Mouse (Mus musculus): Measurements from ENCODE around the gene Acot4.
"Not testable (repeated sequence)": the region's sequence is repeated elsewhere in the genome, so short reads cannot be mapped to it uniquely, and the experiment has no call there.

Acot4 gene

GRCm38 (mm10) chr12:84038241-84038640 lies at the start of gene Acot4:
TSS of gene Acot4 (plus strand) at chr12:84038379.
- peak in 1 of 2 experiments; percentile 12 for DNase-seq (ENCODE audit: low read depth in 1 of 2, low spot score in 2 of 2)

DNA sequence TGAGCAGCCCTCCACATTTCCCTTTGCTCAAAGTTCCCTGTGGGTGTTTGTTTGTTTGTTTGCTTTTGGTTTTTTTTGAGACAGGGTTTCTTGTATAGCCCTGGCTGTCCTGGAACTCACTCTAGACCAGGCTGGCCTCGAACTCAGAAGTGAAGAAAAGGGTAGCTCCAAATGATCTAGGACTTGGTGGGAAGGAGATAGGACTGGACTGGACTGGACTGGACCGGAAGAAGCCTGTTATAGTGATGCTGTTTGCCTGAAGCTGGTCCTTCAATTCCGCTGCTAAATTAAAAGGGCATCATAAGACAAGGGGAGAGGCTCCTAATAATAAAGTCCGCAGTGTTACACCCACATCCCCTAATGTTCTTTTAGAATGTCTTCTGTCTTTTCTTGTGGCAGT lies 49.7 kb upstream of the Acot4 start:
- no peak for DNase-seq (ENCODE audit: low read depth in 1 of 2, low spot score in 2 of 2)

- DNase-seq (ENCODE audit: low read depth in 1 of 2, low spot score in 2 of 2), result no peak
These were observed 48.8 kb upstream of the Acot4 start for GRCm38 (mm10) chr12:83989378-83989777.

DNA sequence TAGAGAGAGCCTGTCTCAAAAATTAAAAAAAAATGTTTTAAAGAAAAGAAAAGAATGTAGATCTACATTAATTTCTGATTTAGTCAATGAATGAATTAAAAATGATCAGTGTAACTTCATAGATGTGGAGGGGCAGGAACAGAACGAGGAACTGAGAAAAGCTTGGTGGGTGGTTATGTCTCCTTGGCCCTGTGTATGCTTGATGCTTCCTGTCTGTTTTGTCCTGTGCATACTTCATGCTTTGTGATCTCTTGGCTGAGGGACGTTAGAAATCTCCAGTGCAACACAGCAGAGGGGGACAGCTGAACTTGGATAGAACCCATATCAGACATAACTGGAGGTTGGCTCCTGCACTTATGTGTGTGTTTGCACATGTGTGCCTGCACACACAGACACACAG lies 41.0 kb upstream of the Acot4 start:
- DNase-seq (ENCODE audit: low read depth in 1 of 2, low spot score in 2 of 2), result no peak

- no peak for DNase-seq (ENCODE audit: low read depth in 1 of 2, low spot score in 2 of 2)
These were observed 39.7 kb upstream of the Acot4 start for GRCm38 (mm10) chr12:83998341-83999107.

- DNase-seq (ENCODE audit: low read depth in 1 of 2, low spot score in 2 of 2), result not testable (repeated sequence)
These were observed 38.9 kb upstream of the Acot4 start for GRCm38 (mm10) chr12:83999237-83999636.

DNA sequence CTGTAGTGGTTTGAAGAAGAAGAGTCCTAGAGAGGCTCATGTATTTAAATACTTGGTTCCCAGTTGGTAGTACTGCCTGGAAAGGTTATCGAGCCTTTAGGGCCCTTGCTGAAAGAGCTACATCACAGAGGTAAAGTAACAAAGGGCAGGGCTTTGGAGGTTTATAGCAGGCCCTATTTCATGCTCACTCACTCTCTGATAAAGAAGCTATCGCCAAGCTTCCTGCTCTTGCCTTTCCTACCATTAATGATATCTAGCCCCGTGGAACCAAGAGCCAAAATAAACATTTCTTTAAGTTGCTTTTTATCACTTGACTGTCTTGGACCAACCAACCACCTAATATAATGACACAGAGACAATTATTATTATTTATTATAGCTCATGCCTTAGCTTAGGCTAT lies 37.8 kb upstream of the Acot4 start:
- no peak for DNase-seq (ENCODE audit: low read depth in 1 of 2, low spot score in 2 of 2)

DNA sequence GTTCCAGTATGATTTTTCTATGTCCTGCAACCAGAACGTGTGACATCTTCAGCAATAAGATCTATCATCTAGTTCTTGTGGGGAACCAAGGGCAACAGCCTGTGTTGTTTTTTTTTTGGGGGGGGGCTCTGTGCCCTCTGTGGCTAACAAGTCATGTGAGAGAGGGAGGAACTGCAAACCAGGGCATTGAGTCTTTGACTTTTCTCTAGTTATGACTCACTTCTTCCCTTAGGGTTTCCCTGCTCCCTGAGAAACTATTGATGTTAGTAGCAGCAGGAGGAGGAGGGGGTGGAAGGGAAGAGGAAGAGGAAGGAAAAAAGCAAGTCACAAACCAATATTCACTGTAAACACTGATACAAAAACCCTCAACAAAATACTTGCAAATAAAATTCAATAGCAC lies 34.3 kb upstream of the Acot4 start:
- no peak for DNase-seq (ENCODE audit: low read depth in 1 of 2, low spot score in 2 of 2)

GRCm38 (mm10) chr12:84008251-84008650 lies 29.9 kb upstream of the Acot4 start:
- DNase-seq (ENCODE audit: low read depth in 1 of 2, low spot score in 2 of 2), result no peak

GRCm38 (mm10) chr12:84008729-84009128 lies 29.4 kb upstream of the Acot4 start:
- no peak for DNase-seq (ENCODE audit: low read depth in 1 of 2, low spot score in 2 of 2)

DNA sequence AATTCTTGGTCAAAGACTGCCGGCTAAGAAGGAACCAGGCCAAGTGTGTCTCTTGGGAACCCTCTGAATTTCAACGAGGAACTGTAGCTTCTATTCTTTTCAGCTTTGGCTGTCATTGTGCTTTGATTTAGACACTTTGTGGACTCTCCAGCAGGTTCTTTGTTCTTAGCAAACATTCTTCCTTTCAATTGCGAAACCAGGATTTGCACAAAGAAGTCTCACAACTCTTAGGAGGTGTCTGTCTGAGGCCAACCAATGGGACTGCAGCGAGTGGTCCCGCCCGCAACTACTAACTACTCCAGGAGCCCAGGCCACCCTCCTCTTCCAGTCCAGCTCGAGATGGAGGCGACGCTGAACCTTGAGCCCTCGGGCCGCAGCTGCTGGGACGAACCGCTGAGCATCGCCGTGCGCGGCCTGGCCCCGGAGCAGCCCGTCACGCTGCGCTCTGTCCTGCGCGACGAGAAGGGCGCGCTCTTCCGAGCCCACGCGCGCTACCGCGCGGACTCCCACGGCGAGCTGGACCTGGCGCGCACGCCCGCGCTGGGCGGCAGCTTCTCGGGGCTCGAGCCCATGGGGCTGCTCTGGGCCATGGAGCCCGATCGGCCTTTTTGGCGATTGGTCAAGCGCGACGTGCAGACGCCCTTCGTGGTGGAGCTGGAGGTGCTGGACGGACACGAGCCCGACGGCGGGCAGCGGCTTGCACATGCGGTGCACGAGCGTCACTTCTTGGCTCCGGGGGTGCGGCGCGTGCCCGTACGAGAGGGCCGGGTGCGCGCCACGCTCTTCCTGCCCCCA lies 28.8 kb upstream of the Acot4 start, which contains the start of gene Acot1:
Gene Acot1 (plus strand): TSS at position 320 of the 795 bp plus-strand sequence.
- peak; percentile 8 to 9 for DNase-seq (ENCODE audit: low read depth in 1 of 2, low spot score in 2 of 2)

DNA sequence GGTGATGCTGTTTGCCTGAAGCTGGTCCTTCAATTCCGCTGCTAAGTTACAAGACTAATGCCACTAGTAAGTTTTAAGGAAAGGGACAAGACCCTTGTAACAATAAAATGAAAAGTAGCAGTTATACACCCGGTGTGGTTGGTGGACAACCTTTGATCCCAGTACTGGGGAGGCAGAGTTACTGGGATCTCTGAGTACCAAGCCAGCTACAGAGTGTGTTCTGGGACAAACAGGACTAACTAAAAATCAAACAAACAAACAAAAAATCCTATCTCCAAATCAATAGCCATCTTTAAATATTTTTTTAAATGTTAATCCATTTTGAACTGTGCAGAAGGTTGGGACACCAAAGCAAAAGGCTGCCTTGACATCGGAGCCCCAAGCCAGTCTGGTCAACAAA lies 28.0 kb upstream of the Acot4 start:
- no peak for DNase-seq (ENCODE audit: low read depth in 1 of 2, low spot score in 2 of 2)

DNA sequence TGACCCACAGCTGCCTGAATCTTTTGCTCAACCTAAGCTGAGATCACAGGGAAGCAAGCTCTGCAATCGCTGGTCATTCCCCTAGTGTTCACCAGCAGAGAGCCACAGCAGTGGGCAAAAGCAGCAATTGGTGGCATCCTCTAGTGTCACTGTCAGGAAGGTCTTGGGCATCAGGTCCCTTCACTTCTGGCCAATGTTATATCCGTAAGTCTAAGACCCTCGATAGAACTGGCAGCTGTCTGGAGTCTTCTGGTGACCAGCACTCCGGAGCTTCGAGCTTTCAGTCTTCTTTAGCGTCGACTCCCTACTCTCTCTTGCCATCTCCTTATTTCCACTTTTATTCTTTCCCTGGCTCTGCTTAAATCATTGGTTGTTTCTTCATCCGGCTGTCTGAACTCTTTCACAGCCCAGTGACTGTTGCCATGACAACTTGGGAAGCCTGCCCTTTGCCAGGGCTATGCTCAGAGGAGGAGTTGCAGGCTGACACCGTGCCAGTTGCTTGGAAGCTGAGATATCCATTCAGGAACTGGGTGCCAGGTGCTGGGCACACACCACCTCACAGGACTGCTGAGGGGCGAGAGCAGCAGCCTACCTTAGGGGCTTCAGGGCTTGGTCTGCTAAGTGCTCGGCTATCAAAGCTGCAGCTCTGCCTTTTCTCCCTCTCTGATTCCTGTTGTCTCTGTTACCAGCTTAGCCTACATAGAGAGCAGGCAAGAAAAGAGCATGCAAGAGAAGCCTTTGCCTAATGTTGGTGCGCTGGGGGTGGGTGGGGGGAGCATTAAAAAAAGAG lies 26.7 kb upstream of the Acot4 start:
- DNase-seq (ENCODE audit: low read depth in 1 of 2, low spot score in 2 of 2), result no peak

- no peak for DNase-seq (ENCODE audit: low read depth in 1 of 2, low spot score in 2 of 2)
These were observed 25.0 kb upstream of the Acot4 start for GRCm38 (mm10) chr12:84013130-84013529.

- no peak for DNase-seq (ENCODE audit: low read depth in 1 of 2, low spot score in 2 of 2)
These were observed 24.5 kb upstream of the Acot4 start for GRCm38 (mm10) chr12:84013701-84014100.

GRCm38 (mm10) chr12:84020528-84020927 lies 17.7 kb upstream of the Acot4 start:
- peak in 1 of 2 experiments; percentile 18 for DNase-seq (ENCODE audit: low read depth in 1 of 2, low spot score in 2 of 2)

- not testable (repeated sequence) for DNase-seq (ENCODE audit: low read depth in 1 of 2, low spot score in 2 of 2)
These were observed 15.9 kb upstream of the Acot4 start for GRCm38 (mm10) chr12:84022266-84022665.

GRCm38 (mm10) chr12:84023052-84023745 lies 15.0 kb upstream of the Acot4 start:
- no peak for DNase-seq (ENCODE audit: low read depth in 1 of 2, low spot score in 2 of 2)

DNA sequence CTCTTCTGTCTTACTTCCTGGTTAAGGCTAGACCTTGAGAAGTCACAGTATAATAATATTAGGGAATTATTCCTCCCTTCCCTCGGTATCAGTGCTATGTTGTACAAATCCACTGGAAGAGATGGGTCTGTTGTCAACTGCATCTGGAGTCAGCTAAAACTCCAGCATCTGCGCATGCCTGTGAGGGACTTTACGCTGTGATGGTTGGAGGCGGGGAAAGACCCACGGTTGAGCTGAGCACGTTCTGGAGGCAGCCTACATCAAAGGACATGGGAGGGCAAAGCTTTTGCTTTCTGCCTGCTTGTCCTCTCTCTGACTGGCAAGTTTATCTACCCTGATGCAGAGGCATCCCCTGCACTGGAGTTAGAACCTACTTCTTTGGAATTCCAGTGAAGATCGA lies 12.3 kb upstream of the Acot4 start:
- no peak for DNase-seq (ENCODE audit: low read depth in 1 of 2, low spot score in 2 of 2)

DNA sequence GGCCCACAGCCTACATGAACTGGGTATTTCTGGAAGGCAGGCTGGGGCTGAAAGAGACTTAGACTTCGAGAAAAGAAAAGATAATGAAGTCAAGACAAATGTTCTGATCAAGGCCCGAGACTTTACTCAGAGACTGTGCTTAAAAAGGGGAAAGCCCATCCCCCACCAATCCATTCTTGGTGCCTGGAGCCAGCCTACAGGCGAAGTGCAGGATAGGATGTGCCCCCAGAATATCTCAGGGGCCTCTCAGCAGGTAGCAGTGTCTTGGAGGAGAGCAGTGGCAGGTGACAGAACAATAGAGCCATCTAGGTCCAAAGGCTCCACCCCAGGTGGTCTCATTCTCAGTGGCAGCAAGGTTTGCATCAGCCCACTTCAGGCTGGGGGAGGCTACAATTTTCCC lies 9.9 kb upstream of the Acot4 start:
- not testable (repeated sequence) for DNase-seq (ENCODE audit: low read depth in 1 of 2, low spot score in 2 of 2)

DNA sequence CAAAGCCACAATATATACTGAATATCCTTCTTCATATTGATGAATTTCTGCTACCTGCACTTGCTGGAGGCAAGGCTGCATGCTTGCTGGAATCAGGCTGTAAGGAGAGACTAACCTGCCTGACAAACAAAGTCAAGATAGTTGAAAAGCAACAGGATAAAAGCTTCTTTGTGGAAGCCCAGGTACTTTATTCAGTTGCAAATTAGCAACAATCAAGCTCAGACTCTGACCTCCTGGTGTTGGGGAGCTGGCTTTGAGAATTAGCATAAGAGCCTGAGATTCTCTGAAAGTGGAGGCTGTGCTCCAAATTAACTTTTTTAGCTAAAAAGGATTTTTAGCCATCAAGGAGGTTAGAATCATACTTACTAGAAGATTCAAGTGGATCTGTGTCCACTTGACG lies 9.1 kb upstream of the Acot4 start:
- DNase-seq (ENCODE audit: low read depth in 1 of 2, low spot score in 2 of 2), result not testable (repeated sequence)
